Mouse (Mus musculus) CH12.LX (cell line): Measurements from ENCODE around the gene Timp3. TPM values are rescaled to one million over a fixed set of nuclear protein-coding genes. Genes with fewer than 3 reads are reported as not detected.
A peak's percentile ranks its signal among the peaks of the same experiment; 100 is the strongest.

Experiments used
- DNase-seq: peaks from one replicate; pipeline ENCODE4 v3.0.0-alpha.2; 2013; ENCODE audit errors: extremely low read depth
- H3K27ac ChIP-seq: 2 replicates; pipeline ENCODE4 v1.5.1; 2012; ENCODE audit warnings: low read depth, mild to moderate bottlenecking, control low read depth, moderate library complexity; ENCODE audit not compliant: insufficient read depth
- H3K27me3 ChIP-seq: replicated peaks from 2 replicates; pipeline ENCODE3; 2012; ENCODE audit warnings: inconsistent platforms
- H3K36me3 ChIP-seq, 2 experiments: replicated peaks in 1 of 2; 2 replicates each; pipeline versions ENCODE3 to v1.6.1; 2012; ENCODE audit warnings: inconsistent platforms in 1 of 2, low read length in 1 of 2, mild to moderate bottlenecking in 1 of 2, mixed read lengths in 1 of 2, moderate library complexity in 1 of 2; ENCODE audit not compliant: control insufficient read depth in 1 of 2, insufficient read depth in 1 of 2
- H3K4me1 ChIP-seq, 2 experiments: 2 replicates each; pipeline ENCODE4 v1.6.1; 2012; ENCODE audit warnings: inconsistent platforms in 1 of 2, moderate library complexity in 1 of 2; ENCODE audit not compliant: insufficient read depth in 2 of 2, control insufficient read depth in 1 of 2
- H3K4me2 ChIP-seq: 2 replicates; pipeline ENCODE4 v1.6.1; 2012; ENCODE audit warnings: low read depth, mild to moderate bottlenecking, control low read depth; ENCODE audit not compliant: poor library complexity, insufficient read depth, severe bottlenecking
- H3K4me3 ChIP-seq, 3 experiments: fragments of 150-350 bp in 1 of 3; sonication (generic) in 1 of 3; replicated peaks in 1 of 3; 2 replicates each; pipeline versions ENCODE3 to v1.5.1; 2011 to 2012; ENCODE audit warnings: low read depth in 2 of 3, low read length in 2 of 3, mild to moderate bottlenecking in 2 of 3, moderate library complexity in 2 of 3, control low read depth in 1 of 3, improper control_type of control experiment in 1 of 3, inconsistent platforms in 1 of 3, mixed read lengths in 1 of 3; ENCODE audit not compliant: poor library complexity in 1 of 3
- H3K79me2 ChIP-seq: replicated peaks from 2 replicates; pipeline ENCODE4 v1.6.1; 2012; ENCODE audit warnings: mild to moderate bottlenecking, moderate library complexity; ENCODE audit not compliant: control insufficient read depth, poor library complexity, insufficient read depth, severe bottlenecking; ENCODE audit errors: extremely low read depth
- H3K9ac ChIP-seq: 2 replicates; pipeline ENCODE4 v1.6.1; 2012; ENCODE audit warnings: low read depth, mild to moderate bottlenecking, control low read depth, moderate library complexity; ENCODE audit not compliant: insufficient read depth
- H3K9me3 ChIP-seq: replicated peaks from 2 replicates; pipeline ENCODE3; 2012; ENCODE audit warnings: low read length, inconsistent platforms, mixed read lengths
- CHD1 ChIP-seq: IDR thresholded peaks from 2 replicates; pipeline ENCODE4 v1.6.1; 2012; ENCODE audit warnings: low read depth, low read length, improper control_type of control experiment, inconsistent platforms
- CTCF ChIP-seq, 2 experiments: IDR thresholded peaks in 1 of 2; conservative IDR thresholded peaks in 1 of 2; 2 replicates each; pipeline ENCODE4 v1.5.1; 2011 to 2012; ENCODE audit warnings: low read depth in 2 of 2, low read length in 2 of 2, improper control_type of control experiment in 1 of 2, inconsistent platforms in 1 of 2, mild to moderate bottlenecking in 1 of 2, moderate library complexity in 1 of 2
- ELF1 ChIP-seq: IDR thresholded peaks from 2 replicates; pipeline ENCODE4 v1.6.1; 2014; ENCODE audit warnings: low read depth, mild to moderate bottlenecking, inconsistent platforms, low read length, improper control_type of control experiment
- ETS1 ChIP-seq: conservative IDR thresholded peaks from 2 replicates; pipeline ENCODE4 v1.6.1; 2012; ENCODE audit warnings: low read depth, mild to moderate bottlenecking, inconsistent platforms, low read length, improper control_type of control experiment, moderate library complexity
- GABPA ChIP-seq: IDR thresholded peaks from 2 replicates; pipeline ENCODE4 v1.6.1; 2012; ENCODE audit warnings: low read depth, low read length, improper control_type of control experiment, inconsistent platforms; ENCODE audit not compliant: insufficient replicate concordance
- HCFC1 ChIP-seq: IDR thresholded peaks from 2 replicates; pipeline ENCODE4 v1.6.1; 2012; ENCODE audit warnings: low read depth, mild to moderate bottlenecking, inconsistent platforms, low read length, improper control_type of control experiment
- JUND ChIP-seq: conservative IDR thresholded peaks from 2 replicates; pipeline ENCODE4 v1.6.1; 2011; ENCODE audit warnings: low read depth, low read length, improper control_type of control experiment
- MAZ ChIP-seq: IDR thresholded peaks from 2 replicates; pipeline ENCODE4 v1.6.1; 2012; ENCODE audit warnings: low read depth, mild to moderate bottlenecking, inconsistent platforms, low read length, improper control_type of control experiment, moderate library complexity
- PAX5 ChIP-seq: IDR thresholded peaks from 2 replicates; pipeline ENCODE4 v1.6.1; 2012; ENCODE audit warnings: low read length, inconsistent platforms, mixed read lengths
- POLR2AphosphoS2 ChIP-seq: IDR thresholded peaks from 2 replicates; pipeline ENCODE4 v1.6.1; 2011; ENCODE audit warnings: low read depth, low read length, improper control_type of control experiment
- RAD21 ChIP-seq: IDR thresholded peaks from 2 replicates; pipeline ENCODE4 v1.6.1; 2011; ENCODE audit warnings: low read depth, mild to moderate bottlenecking, low read length, improper control_type of control experiment, moderate library complexity
- RCOR1 ChIP-seq: conservative IDR thresholded peaks from 2 replicates; pipeline ENCODE4 v1.6.1; 2012; ENCODE audit warnings: low read depth, mild to moderate bottlenecking, inconsistent platforms, low read length, improper control_type of control experiment
- SIN3A ChIP-seq: IDR thresholded peaks from 2 replicates; pipeline ENCODE4 v1.6.1; 2012; ENCODE audit warnings: low read length, improper control_type of control experiment, inconsistent platforms
- TBP ChIP-seq: conservative IDR thresholded peaks from 2 replicates; pipeline ENCODE4 v1.6.1; 2011; ENCODE audit warnings: low read depth, low read length, improper control_type of control experiment
- USF1 ChIP-seq: IDR thresholded peaks from 2 replicates; pipeline ENCODE4 v1.6.1; 2014; ENCODE audit warnings: low read depth, mild to moderate bottlenecking, inconsistent platforms, low read length, improper control_type of control experiment
- ZC3H11A ChIP-seq: IDR thresholded peaks from 2 replicates; pipeline ENCODE4 v1.6.1; 2012; ENCODE audit warnings: low read depth, mild to moderate bottlenecking, inconsistent platforms, low read length, improper control_type of control experiment
- ZKSCAN1 ChIP-seq: IDR thresholded peaks from 2 replicates; pipeline ENCODE4 v1.6.1; 2012; ENCODE audit warnings: low read depth, inconsistent platforms, low read length, improper control_type of control experiment, borderline replicate concordance
- dilution Hi-C: fragments of 300-500 bp; cut with MboI; formaldehyde crosslinking; loops from 2 replicates; pipeline ENCODE4 v1.14.3; 2020; ENCODE audit warnings: low sequenced_read_pairs; ENCODE audit not compliant: extremely low pct_unique_long_range_greater_than_20kb, extremely low pct_ligation_motif_present
- in situ Hi-C: fragments of 300-500 bp; cut with MboI; formaldehyde crosslinking; loops from 3 replicates; pipeline ENCODE4 v1.14.3; 2019; ENCODE audit warnings: low sequenced_read_pairs, low pct_ligation_motif_present, low pct_unique_long_range_greater_than_20kb, mixed read lengths
- polyA plus RNA-seq: library from polyadenylated mRNA; unstranded; fragments of >175 nt; gene quantifications from 2 replicates; pipeline ENCODE4 v1.2.1, GENCODE M21; 2012; ENCODE audit warnings: low read depth; ENCODE audit not compliant: insufficient read length
- total RNA-seq, 2 experiments: library from RNA; depleted of rRNA; stranded (reverse); fragments of 300-350 nt in 1 of 2; fragments of >200 nt in 1 of 2; gene quantifications; 2 replicates each; pipeline ENCODE4 v1.2.3; 2012 to 2014

Gene Timp3
- total and polyA plus RNA-seq, 3 experiments: 0.09 to 0.17 TPM; not detected in 1

GRCm38 (mm10) chr10:86328143-86328542, 28.0 kb downstream of the Timp3 start:
- DNase-seq: no peak
- Histone ChIP-seq H3K9me3 (no peaks in the 10 kb centered on the region), H3K4me2 (no peak overlapping the region), H3K27ac (no peak overlapping the region), H3K36me3 (peaks cover 0 to 25% of the 10 kb centered on the region in 2 experiments), H3K79me2 (no peaks in the 10 kb centered on the region), H3K4me1 (no peaks in the 10 kb centered on the region), H3K27me3 (no peaks in the 10 kb centered on the region), H3K4me3 (no peak overlapping the region), H3K9ac (no peak overlapping the region)
- dilution Hi-C loops (no loop called here), in situ Hi-C loops (no loop called here)
- TF ChIP-seq MAZ (no peak), CTCF (conservative IDR thresholded peaks at IDR 0.05 in 1 of 2, IDR thresholded peaks at IDR 0.05 in 1 of 2; ENCODE audit: low read depth in 2 of 2, low read length in 2 of 2) (no peak), SIN3A (no peak), USF1 (no peak), ETS1 (no peak), RCOR1 (no peak), ZC3H11A (no peak), PAX5 (no peak), GABPA (no peak), JUND (no peak)

- H3K4me3 ChIP-seq: no peak overlapping the region
- dilution Hi-C loops: no loop called here
- peaks cover 0 to 29% of the 10 kb centered on the region in 2 experiments for H3K36me3 ChIP-seq
- H3K27me3 ChIP-seq: no peaks in the 10 kb centered on the region
- H3K27ac ChIP-seq: no peak overlapping the region
- DNase-seq: no peak
- peak in 1 of 2 experiments; percentile 46; a peak in 2 of 4 replicates for TF ChIP-seq CTCF (conservative IDR thresholded peaks at IDR 0.05 in 1 of 2, IDR thresholded peaks at IDR 0.05 in 1 of 2; ENCODE audit: low read depth in 2 of 2, low read length in 2 of 2)
- TF ChIP-seq CHD1: no peak
- no peak for TF ChIP-seq ELF1
- no peak for TF ChIP-seq POLR2AphosphoS2
- TF ChIP-seq TBP: no peak
- TF ChIP-seq ETS1: no peak
- no peak for TF ChIP-seq JUND
- TF ChIP-seq PAX5: no peak
- TF ChIP-seq RAD21: peak; percentile 12; the same call in 1 of the 2 replicates
- TF ChIP-seq HCFC1: no peak
- TF ChIP-seq ZKSCAN1: no peak
- TF ChIP-seq, all 38 proteins: peak for 2
- Histone ChIP-seq H3K4me2 (no peak overlapping the region), H3K4me1 (no peaks in the 10 kb centered on the region), H3K9ac (no peak overlapping the region), H3K79me2 (no peaks in the 10 kb centered on the region), H3K9me3 (no peaks in the 10 kb centered on the region)
- in situ Hi-C loops: no loop called here
Observed at GRCm38 (mm10) chr10:86328691-86329090, 28.5 kb downstream of the Timp3 start.
